Mouse (Mus musculus) kidney, embryonic 15.5 days (tissue): Measurements from ENCODE around the gene Rhob. TPM values are rescaled to one million over a fixed set of nuclear protein-coding genes. Genes with fewer than 3 reads are reported as not detected.

Source experiments
- ATAC-seq: fragments of 200-750 bp; cut with Nextera tagmentation; replicated peaks from 2 replicates; pipeline ENCODE4 v1.8.0; 2017; ENCODE audit warnings: moderate TSS enrichment; ENCODE audit not compliant: low FRiP score
- H3K27ac ChIP-seq: fragments of 300-500 bp; sonication (generic); 2 replicates; pipeline ENCODE4 v1.5.1; 2015; ENCODE audit warnings: mild to moderate bottlenecking, inconsistent platforms
- H3K27me3 ChIP-seq: fragments of 300-500 bp; sonication (generic); 2 replicates; pipeline ENCODE4 v1.6.1; 2015; ENCODE audit warnings: inconsistent platforms
- H3K36me3 ChIP-seq: fragments of 300-500 bp; sonication (generic); 2 replicates; pipeline ENCODE4 v1.6.1; 2015; ENCODE audit warnings: inconsistent platforms
- H3K4me1 ChIP-seq: fragments of 300-500 bp; sonication (generic); 2 replicates; pipeline ENCODE4 v1.6.1; 2015; ENCODE audit warnings: inconsistent platforms
- H3K4me2 ChIP-seq: fragments of 300-500 bp; sonication (generic); 2 replicates; pipeline ENCODE4 v1.6.1; 2015; ENCODE audit warnings: moderate library complexity, mild to moderate bottlenecking, inconsistent platforms
- H3K4me3 ChIP-seq: fragments of 300-500 bp; sonication (generic); replicated peaks from 2 replicates; pipeline ENCODE4 v1.5.1; 2015; ENCODE audit warnings: mild to moderate bottlenecking, inconsistent platforms
- H3K9ac ChIP-seq: fragments of 300-500 bp; sonication (generic); 2 replicates; pipeline ENCODE4 v1.6.1; 2015; ENCODE audit warnings: mild to moderate bottlenecking, inconsistent platforms
- H3K9me3 ChIP-seq: fragments of 300-500 bp; sonication (generic); replicated peaks from 2 replicates; pipeline ENCODE4 v1.6.1; 2016; ENCODE audit warnings: inconsistent platforms
- WGBS: fragments of 180-500 bp; shearing (Covaris S2); methylation state at CpG from one replicate; pipeline ENCODE4 v1.1.7; 2015; ENCODE audit warnings: mixed read lengths; 5-methylcytosine and 5-hydroxymethylcytosine counted together
- polyA plus RNA-seq: library from polyadenylated mRNA; unstranded; fragments of >200 nt; fragmentation: Nextera tagmentation; extraction: Ambion mirVana; gene quantifications from 2 replicates; pipeline ENCODE4 v1.2.1, GENCODE M21; 2015

Gene Rhob
- polyA plus RNA-seq, 1 experiment from 2014 or later: 38.7 TPM

GRCm38 (mm10) chr12:8452766-8453621 lies 46.8 kb downstream of the Rhob start:
- 77% methylated on average over 7 of the region's 7 CpGs for WGBS
- no peak overlapping the region for H3K4me3 ChIP-seq
- no peak overlapping the region for H3K9ac ChIP-seq
- H3K9me3 ChIP-seq: no peaks in the 10 kb centered on the region
- H3K36me3 ChIP-seq: no peaks in the 10 kb centered on the region
- peaks cover 16% of the 10 kb centered on the region for H3K4me1 ChIP-seq
- H3K4me2 ChIP-seq: no peak overlapping the region
- no peak for ATAC-seq
- no peaks in the 10 kb centered on the region for H3K27me3 ChIP-seq
- no peak overlapping the region for H3K27ac ChIP-seq

DNA sequence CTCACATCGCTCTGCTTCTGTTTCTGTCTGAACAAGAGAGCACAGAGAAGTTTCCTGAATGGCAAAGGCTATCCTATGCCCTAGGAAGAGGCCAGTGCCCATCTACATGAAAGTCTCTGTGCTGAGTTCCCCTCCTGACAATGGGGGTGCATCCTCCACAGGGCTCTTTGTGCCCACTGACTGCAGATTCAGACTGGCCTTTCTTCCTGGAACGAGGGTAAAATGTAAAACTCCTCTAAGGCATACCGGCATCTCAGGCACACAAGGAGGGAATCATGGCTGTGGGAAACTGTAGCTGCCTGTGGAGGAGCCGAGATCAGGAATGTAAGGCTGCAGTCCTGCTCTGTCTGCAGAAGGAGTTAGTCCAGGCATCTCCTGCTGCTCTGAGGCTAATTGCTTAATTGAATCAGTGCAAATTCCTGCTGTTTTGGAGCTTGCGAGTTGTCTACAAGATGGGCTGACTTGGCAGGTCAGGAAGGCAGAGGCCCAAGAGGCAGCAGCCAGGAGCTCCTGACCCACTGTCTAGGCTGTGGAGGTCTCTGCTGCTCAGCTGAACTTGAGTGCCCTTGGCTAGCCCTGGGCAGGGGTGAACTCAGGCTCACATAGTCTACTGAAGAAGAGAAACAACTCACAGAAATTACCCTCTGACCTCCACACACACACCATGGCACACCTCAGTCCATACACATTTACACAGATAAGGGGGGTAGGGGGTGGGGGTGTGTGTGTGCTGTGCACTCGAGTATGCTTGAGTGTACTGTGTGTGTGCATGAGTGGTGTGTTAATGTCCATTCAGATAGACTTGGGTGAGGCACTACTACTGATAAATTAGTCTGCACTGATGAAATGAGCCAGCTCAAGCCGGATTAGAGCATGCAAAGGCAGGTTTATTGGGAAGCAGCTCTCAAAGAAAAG lies 48.0 kb downstream of the Rhob start:
- Histone ChIP-seq H3K9ac (no peak overlapping the region), H3K27ac (no peak overlapping the region)

DNA sequence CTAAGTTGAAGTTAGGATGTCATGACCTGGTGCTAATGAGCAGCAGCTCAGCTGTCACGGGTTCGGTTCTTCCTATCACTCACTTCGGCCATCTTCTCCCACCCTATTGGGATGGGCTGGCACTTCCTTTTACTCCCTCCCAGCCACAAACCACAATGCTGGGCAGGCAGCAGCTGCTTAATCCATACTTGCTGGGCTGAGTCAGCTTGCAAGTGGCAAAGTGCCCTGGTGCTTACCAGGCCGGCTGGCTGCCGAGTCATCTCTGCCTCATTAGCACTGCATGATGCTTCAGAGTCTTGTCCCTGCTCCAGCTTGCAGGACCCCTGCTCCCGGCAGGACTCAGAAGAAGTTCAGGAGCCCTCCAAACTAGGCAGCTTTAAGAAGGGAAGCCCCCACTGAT lies 49.2 kb downstream of the Rhob start:
- Histone ChIP-seq H3K27ac (no peak overlapping the region), H3K9ac (no peak overlapping the region), H3K27me3 (no peaks in the 10 kb centered on the region), H3K4me2 (no peak overlapping the region), H3K36me3 (no peaks in the 10 kb centered on the region), H3K4me3 (no peak overlapping the region), H3K4me1 (peaks cover 18% of the 10 kb centered on the region), H3K9me3 (no peaks in the 10 kb centered on the region)
- ATAC-seq: no peak
- 81% methylated on average over 6 of the region's 6 CpGs for whole genome bisulfite sequencing

More for the DNA sequence above, 48.0 kb downstream of the Rhob start:
- no peak; the same call in 1 of the 2 replicates for ATAC-seq
- peaks cover 16% of the 10 kb centered on the region for H3K4me1 ChIP-seq
- H3K4me3 ChIP-seq: no peak overlapping the region
- H3K27me3 ChIP-seq: no peaks in the 10 kb centered on the region
- WGBS: 62% methylated on average over 7 of the region's 7 CpGs
- H3K9me3 ChIP-seq: no peaks in the 10 kb centered on the region
- H3K36me3 ChIP-seq: no peaks in the 10 kb centered on the region
- H3K4me2 ChIP-seq: no peak overlapping the region

DNA sequence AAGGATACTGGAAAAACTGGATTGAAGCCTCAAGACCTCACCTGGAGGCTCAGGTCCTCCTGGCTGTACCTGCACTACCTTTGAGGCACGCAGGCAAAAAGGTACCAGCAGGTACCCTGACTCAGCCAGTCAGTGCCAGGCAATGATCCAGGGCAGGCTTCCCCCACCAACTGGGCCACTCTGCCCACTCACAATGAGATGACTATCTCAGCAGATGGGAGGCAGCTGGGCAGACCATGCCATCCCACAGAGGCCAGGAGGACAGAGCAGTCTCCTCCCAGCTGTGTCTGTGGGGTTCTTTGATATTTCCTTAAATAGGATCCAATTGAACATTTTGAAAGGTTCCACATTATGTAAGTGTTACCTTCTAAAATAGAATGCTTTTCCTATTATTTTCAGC lies 49.8 kb downstream of the Rhob start:
- H3K36me3 ChIP-seq: no peaks in the 10 kb centered on the region
- WGBS: 93% methylated on average over 1 of the region's 1 CpGs
- no peaks in the 10 kb centered on the region for H3K27me3 ChIP-seq
- peaks cover 18% of the 10 kb centered on the region for H3K4me1 ChIP-seq
- H3K27ac ChIP-seq: no peak overlapping the region
- H3K4me2 ChIP-seq: no peak overlapping the region
- H3K4me3 ChIP-seq: no peak overlapping the region
- H3K9ac ChIP-seq: no peak overlapping the region
- no peak for ATAC-seq
- no peaks in the 10 kb centered on the region for H3K9me3 ChIP-seq

Other genes with a start within 250 kb of the Rhob start
- 1.1 and 1.2 TPM in 2 replicates for gene Gdf7, start 198.1 kb downstream of the Rhob start, polyA plus RNA-seq
- 14.2 and 16.5 TPM in 2 replicates for gene Hs1bp3, start 186.6 kb downstream of the Rhob start, polyA plus RNA-seq
- not detected in 2 replicates for gene Slc7a15, start 99.1 kb upstream of the Rhob start, polyA plus RNA-seq
- 47.9 and 49.1 TPM in 2 replicates for gene Pum2, start 174.1 kb upstream of the Rhob start, polyA plus RNA-seq